Mouse (Mus musculus) left cerebral cortex, postnatal 36 days (tissue): ENCODE data around the gene Tbc1d8. TPM values are rescaled to one million over a fixed set of nuclear protein-coding genes. Genes with fewer than 3 reads are reported as not detected.

Experiments used
- DNase-seq, 2 experiments: peaks; one replicate each; pipeline ENCODE4 v3.0.0; 2021 to 2022; ENCODE audit warnings: low spot score in 2 of 2, mixed read lengths in 1 of 2
- intact Hi-C: fragments of 180-260 bp; cut with DNase I; formaldehyde crosslinking; loops from one replicate; pipeline ENCODE4 v1.15.1; 2025
- total RNA-seq, 2 experiments: library from RNA; stranded (reverse); gene quantifications; 2 replicates each; pipeline ENCODE4 v1.2.3; 2021

Gene Tbc1d8
- total RNA-seq, 2 experiments from 2014 or later = 16.9 to 19.3 TPM

DNA sequence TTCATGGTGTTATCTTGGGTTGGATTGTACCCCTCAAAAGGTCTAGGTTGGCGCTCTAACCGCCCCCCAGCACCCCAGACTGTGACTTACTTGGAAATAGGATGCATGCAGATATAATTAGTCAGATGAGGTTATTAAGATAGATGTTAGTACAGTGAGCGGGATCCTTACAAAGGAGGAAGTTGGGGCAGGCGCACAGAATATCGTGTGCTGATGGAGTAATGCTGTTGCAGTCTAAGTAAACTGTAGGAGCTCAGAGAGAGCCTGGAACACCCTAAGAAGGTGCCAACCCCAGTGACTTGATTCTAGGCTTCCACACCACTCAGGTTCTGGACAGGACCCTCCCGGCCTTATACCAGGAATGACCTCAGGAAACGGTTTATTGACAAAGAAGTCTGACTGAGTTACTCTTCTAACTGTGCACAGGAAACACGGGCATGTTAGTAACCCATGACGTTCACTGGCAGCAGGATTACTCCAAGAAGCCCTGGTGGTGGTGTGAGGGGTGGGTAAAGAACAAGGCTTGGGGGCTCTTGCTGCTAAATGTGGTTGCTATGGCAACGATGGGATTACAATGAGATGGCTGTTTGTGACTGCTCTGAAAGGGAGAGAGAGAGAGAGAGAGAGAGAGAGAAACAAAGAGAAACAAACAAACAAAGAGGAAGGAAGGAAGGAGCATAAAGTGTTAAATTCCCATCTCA lies 3.7 kb upstream of the Tbc1d8 start:
- intact Hi-C loops = no loop called here
- DNase-seq = no peak

DNA sequence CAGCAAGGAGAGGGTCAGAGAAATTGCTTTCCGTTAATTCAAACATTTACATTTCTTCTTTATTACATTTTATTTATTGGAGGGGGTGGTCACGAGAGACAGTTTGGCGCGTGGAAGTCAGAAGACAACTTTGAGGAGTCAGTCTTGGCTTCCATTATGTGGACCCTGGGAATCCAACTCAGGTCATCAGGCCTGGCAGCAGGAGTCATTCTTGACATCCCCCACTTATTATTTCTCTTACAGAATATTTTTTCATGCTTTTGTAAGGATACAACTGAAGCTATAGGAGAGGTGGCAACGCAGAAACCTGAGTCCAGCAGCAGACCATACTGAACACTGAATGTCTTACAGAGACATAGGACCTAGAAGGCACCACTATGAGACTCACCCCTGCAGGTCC lies 699 bp upstream of the Tbc1d8 start:
- intact Hi-C loops = no loop called here
- no peak for DNase-seq

DNA sequence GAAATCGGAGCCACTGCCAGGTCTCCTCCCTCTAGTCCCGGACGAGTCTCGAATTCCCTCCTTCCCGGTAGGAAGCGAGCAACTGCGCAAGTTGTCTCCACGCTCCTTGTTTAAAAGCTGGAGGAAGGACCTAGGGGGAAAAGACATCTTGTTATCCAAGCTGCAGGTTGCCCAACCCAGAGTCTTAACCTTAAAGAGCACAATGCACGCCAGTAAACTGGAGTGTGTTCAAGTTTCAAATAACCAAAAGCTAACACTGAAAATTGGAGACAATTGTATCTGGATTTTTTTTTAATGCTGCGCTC lies 293 bp upstream of the Tbc1d8 start:
- intact Hi-C loops = no loop called here

DNA sequence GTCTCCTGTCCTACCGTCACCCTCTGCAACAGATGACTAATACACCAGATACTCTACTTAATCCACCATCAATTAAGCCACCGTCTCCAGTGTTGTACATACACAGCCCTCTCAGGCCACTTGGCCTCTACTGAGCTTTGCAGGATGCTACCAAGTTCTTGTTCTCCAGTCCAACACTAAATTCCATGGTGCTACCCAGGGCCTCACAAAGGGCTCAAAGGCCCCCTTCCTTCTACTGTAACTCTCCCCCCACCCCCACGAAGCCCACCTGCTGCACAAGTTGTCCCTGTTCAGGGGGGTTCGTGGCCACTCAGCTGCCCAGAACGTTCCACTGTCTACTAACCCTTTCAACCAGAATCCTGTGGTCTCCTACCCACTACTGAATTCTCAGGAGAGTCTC lies 1.5 kb downstream of the Tbc1d8 start:
- DNase-seq = no peak
- intact Hi-C loops = no loop called here

More for the DNA sequence above, 293 bp upstream of the Tbc1d8 start:
- DNase-seq = no peak

DNA sequence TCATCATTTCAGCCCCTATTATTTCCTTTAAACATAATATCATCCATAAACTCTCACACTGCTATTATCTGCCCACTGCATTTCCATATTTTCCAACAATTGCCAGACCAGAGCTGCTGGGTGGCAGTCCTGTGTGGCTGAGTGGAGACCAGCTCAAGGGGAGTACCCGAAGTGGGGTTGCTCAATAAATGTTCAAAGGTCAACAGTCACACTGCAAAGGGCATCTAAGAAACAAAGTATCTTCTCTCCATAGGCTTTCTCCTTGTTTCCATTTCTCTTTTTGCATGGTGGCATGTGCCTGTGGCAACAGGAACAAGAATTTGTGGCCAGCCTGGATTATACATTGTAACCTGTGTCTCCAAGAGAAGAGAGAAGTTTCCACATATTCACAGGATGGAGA lies 2.2 kb downstream of the Tbc1d8 start:
- intact Hi-C loops = no loop called here
- DNase-seq = no peak

DNA sequence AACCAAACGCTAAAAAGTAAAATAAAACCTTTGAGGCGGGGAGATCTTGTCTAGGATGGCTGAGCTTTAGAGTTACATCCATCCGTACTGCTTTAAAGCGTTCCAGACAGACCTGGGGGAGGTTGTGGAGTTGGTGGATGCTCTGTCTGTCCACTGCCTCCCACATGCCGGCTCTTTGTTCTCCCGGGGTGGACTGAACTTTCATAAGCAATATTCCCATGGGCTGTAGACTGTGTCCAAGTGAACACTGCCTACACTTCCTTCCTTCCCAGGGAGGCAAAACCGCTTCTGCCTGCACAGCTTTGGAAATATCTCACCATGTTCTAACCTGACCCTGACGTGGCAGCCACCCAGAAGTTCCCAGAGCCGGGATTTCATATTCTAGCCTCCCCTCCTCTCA lies 4.0 kb downstream of the Tbc1d8 start:
- intact Hi-C loops = no loop called here

DNA sequence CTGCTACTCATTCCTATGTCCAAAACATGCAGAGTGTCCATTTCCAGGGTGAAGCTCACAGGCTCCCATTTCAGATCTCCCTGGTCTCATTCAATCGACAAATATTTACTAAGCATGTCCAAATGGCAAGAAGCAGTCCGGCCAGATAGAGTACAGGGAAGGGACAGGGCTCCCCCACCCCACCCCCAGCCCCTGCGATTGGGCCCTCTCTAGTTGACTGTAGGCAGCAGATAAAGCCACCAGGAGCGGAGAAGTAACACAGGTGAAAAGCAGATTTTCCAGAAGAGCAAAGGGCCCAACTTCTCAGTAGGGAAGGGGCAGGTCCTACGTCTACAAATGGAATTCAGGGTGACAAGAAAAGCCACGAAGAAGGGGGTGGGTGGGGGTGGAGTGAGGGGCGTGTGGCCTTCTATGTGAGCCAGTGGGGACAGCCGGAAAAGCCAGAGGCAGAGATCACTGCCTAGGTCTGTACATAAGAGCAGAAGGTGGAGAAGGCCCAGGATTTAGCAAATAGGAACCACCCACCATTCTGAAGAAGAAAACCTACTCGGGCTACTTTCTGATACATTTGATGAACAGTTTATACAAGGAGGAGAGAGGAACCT lies 7.2 kb downstream of the Tbc1d8 start:
- intact Hi-C loops = no loop called here

More for the DNA sequence above, 4.0 kb downstream of the Tbc1d8 start:
- no peak for DNase-seq

DNA sequence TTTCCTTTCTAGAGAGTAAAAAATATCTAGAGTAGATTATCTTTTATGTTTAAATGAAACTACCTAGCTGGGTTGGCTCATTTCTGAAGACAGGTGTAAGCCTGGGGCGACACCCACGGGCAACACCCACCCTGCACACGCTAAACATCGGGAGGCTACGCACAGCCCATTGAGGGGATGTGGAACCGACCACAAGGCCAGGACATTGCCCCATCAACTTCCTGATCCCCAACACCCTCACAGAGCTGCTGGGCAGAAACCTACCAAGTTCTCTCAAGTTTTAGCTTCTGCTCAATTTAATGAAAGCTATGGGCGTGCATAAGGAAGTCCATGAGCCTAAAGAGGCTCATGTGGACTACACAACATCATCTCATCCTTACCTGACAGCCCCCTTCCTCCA lies 9.6 kb downstream of the Tbc1d8 start:
- intact Hi-C loops = no loop called here
- DNase-seq = no peak

More for the DNA sequence above, 7.2 kb downstream of the Tbc1d8 start:
- no peak for DNase-seq

DNA sequence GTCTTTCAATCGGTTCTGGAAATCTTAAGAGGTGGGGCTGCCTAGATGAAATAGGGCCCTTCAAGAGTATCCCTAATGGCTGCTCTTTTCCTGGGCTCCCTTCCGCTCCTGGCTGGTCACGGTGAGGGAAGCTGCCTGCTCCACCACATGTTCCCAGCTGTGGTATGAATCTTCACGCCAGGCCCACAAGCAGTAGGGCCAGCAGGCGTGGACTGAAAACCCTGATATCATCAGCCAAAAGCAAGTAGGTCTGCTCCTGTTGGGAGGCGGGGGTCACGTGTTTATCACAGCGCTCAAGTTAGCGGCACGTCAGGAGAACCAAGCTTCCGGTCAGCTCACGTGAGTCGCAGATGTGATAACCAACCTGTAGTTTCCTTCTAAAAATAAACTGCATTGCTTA lies 12.0 kb downstream of the Tbc1d8 start:
- no peak for DNase-seq
- intact Hi-C loops = no loop called here

DNA sequence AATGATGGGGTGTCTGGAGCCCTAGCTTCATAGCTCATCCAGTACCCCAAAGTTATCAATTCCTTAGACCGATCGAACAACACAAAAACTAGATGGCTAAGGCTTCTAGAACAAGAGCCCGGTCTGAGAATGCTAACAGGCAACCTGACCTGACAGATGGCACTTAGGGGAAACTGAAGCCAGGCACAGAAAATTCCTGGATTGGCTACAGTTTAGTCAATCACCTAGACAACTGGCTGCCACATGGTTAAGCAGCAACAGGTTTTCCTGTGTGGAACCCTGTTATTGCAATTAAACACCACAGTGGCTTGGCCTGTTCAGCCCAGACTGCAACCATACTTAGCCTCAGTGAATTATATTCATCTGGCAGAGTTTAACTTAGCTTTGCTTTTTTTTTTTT lies 13.8 kb downstream of the Tbc1d8 start:
- no peak for DNase-seq
- intact Hi-C loops = no loop called here

DNA sequence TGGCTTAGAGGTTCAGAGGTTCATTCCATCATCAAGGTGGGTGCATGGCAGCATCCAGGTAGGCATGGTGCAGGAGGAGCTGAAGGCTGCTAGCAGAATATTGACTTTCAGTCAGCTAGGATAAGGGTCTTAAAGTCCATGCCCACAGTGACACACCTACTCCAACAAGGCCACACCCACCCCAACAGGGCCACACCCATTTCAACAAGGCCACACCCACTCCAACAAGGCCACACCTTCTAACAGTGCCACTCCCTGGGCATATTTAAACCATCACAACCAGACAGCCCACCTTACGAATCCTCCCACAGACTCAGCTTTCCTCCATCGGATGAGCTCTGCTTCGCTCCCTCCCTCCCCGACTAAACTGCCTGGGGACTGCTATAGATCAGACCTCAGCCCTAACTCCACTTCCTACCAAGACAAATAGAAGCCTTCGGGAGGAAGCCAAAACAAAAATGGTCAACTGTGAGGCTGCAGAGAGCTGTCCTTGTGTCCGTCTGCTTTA lies 15.6 kb downstream of the Tbc1d8 start:
- intact Hi-C loops = no loop called here
- DNase-seq = no peak

DNA sequence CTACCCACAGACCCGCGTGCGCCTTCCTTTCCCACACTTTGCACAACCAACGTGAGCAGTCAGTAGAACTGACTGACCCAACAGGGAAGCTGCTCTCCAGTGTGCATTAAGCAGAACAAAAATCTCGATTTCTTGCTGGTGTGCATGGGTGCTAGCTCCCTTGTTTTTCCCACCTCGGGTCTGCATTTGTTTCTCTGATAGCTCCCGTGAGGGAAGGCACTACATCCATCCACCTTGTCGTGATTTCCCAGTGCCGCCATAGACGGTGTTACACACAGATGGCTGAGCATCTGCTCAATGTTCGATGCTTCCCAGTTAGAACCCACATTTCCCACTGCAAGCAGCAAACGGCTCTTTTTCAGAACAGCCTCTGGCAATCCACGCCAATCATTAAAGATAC lies 16.5 kb downstream of the Tbc1d8 start:
- intact Hi-C loops = no loop called here
- peak; percentile 54 to 58 for DNase-seq

DNA sequence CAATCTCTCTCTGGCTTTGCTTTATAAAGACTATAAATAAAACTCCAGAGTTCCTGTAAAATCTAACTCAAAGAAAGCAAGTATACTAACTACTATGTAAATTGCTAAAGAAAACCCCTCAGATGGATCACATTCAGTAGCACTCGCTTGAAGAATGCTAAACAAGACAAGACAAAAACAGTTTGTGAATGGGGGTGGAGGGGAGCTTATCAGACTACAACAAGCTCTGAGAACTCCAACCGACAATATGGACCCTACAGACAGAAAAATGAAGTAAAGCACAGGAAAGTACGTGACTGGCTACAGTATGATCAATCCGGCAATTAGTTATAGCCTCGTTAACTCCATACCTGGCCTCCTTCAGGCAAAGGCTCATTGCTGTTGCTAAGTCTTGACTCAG lies 18.1 kb downstream of the Tbc1d8 start:
- no peak for DNase-seq
- intact Hi-C loops = no loop called here

DNA sequence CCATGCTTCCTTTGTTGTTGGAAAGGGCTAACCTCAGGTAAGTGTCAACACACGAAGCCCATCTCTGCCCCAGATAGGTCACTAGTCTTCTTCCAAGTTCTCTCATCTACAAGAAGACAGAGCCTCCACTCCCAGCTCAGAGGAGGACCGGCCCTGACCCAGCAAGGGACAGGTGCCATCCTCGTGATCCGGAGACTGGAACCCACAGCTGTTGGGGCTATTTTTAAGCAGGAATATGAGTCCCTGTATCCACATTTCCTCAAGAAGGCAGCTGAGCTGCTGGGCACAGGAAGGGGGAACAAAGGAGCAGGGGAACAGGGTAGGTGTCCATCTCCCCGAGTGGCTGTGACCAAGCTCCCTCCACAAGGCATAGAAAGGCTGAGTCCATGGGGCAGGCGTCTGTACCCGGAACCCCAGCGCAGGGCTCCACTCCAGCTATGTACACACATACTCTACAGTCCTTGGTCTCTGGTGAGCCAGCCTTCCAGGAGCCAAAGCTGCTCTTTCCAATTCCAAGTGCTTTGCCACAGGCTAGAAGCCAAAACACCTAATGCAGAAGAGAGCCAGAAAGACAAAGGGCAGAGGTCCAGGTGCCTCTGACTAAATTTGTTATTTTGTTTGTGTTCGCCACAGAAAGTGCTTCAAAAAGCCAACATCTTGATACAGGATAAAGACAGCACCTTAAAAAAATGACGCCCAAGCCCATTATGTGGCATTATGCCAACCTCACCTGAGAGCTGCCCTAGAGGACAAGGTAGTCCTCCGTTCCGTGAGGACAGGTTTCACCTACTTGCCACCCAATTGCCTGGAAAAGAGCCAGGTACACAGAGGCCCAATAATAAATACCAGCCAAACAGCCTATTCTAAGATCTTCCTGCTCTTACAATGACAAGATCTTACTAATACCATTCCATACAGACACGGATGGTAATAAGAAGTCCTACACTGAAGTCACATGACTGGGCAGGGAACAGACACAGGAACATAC lies 20.4 kb downstream of the Tbc1d8 start:
- DNase-seq = no peak
- intact Hi-C loops = no loop called here

DNA sequence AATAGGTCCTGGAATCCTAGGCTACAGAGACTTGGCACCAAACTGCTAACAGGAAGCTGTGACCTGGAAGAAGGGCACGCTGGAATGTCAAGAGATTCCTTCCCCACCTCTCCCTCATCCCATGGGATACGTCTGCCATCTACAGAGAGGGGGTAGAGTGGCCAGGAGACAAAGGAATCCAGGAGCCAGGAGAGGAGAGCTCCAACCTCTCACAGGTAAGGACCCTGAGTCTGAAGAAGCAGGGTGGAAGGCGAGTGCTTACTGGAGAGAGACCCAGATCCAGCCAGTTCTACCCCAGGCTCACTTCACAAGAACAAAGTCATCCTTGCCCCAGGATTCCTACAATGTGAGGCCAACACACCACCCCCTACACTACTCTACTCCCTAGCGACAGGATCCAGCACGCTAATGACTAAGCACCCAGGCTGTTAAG lies 22.1 kb downstream of the Tbc1d8 start:
- intact Hi-C loops = no loop called here
- DNase-seq = no peak

DNA sequence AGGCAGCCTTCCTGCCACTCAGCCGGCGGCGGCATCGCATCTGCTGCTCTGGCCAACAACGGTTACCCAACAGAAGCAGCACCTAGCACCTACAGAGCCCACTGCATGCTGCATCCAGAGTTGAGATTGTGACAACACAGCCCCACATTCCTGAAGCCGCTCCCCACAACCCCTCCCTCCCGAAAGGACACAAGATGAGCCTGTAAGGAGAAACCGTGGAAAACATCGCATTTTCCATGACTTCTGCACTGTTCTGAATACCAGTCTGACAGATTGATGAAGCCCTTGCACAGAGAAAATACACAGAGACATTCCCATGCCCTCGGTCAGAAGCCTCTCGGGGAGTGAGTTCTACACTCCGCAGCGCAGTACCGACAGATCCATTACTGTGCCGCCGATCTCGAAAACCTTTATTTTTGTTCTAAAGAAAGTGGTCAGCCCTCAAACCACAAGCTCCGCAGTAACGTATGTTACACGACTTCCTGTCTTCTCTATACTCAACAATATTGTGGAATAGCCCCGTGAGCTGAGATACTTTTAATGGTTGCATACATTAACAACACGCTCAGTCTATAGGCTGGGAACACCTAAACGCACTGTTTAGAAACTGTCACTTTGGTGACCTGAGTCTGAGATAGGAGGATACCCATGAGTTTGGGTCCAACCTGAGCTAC lies 23.1 kb downstream of the Tbc1d8 start:
- DNase-seq = no peak
- intact Hi-C loops = no loop called here

DNA sequence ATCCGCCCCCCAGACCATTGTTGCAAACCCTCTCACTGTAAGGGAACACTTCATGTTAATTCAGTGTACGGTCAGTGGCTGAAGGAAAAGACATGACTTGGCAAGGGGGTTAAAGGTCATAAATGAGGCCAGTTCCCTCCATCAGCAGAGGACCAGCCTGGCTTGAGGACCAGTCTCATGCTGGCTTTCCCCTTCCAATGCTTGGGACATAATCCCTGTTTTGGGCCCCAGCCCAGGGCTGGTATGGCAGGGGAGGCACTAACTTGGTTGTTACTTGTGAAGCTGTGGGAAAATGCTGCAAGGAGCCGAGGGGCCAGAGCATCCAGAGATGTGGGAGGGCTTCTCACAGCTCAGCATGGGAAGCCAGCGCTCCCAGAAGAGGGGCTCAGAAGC lies 23.8 kb downstream of the Tbc1d8 start:
- intact Hi-C loops = no loop called here
- no peak for DNase-seq

DNA sequence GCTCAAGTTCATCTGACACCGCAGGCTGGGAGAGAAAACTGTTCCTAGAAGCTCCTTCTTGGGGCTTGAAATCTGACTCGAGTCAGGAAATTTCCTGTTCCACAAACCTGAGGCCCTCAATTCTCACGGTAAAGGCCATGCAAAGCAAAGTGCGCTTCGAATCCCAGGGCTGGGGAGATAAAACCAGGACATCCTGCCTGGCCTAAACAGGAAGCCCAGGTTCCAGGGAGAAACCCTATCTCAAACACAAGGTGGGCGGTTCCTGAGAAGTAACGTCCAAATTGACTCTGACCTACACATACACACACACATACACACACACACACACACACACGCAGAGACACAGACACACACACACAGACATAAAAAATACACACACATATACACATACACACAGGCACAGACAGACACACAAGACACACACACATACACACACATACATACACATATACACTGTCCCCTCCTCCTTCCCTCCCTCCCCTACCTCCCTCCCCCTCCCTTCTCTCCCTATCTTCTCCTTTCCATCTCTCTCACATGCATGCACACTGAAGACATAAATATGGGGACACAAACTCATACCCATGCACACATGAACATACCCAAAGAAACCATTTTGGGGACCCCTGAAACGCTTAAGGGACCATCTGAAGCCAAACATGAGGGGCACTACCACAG lies 24.3 kb downstream of the Tbc1d8 start:
- intact Hi-C loops = no loop called here
- DNase-seq = no peak

DNA sequence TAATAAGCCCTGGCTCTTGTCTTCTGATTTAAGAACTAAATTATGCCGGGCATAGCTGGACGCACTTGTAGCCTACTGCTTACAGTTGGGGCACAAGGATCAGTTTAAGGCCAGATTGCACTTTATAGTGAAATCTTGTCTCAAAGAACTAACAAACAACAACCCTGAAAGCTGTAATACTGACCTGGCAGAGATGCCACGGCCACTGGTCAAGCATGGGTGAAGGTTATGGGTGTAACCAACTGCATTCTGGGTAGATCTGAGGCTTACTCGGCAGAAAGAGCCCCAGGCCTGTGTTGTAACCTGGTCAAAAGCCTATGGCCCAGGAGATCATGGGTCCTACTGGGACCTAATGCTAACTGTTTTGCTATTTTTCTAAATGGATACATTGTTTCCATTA lies 26.4 kb downstream of the Tbc1d8 start:
- no peak for DNase-seq
- intact Hi-C loops = no loop called here
